Mouse (Mus musculus): ENCODE results near the gene Pik3r5. TPM values are rescaled to one million over a fixed set of nuclear protein-coding genes. Genes with fewer than 3 reads are reported as not detected.

The Pik3r5 gene
- total and polyA plus RNA-seq, 3 experiments, result 3.2 to 5.7 TPM; not detected in 1

DNA sequence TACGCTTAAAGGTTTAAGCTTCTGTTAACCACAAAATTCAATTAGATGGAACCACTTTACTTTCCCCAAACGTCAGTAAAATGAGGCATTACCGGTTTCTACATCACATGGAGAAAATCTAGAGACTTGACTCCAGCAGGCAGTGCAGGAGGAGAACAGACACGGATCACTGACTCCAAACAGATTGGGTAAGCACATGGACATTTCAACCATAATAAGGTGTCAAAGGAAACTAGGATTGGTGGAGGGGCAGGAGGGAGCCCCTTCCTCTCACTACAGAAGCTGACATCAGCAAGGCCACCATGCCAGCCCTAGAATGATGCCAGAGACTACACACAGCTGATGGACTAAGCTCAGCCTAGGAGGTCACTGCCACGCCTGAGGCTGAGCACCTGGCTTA is 36.4 kb upstream of the Pik3r5 start:
- Histone ChIP-seq H3K36me3 (ENCODE audit: control insufficient read depth in 1 of 2, insufficient read depth in 2 of 2, low read length in 2 of 2) (no peaks in the 10 kb centered on the region), H3K4me1 (ENCODE audit: control insufficient read depth in 1 of 2, insufficient read depth in 2 of 2, low read length in 2 of 2) (0 out of 4 replicates have a peak, but pooled peaks cover 0 to 3% of the 10 kb centered on the region in 2 experiments), H3K79me2 (ENCODE audit: control insufficient read depth, insufficient read depth, low read length, poor library complexity) (no peaks in the 10 kb centered on the region), H3K9me3 (replicated peaks; ENCODE audit: insufficient read depth, low read length) (no peaks in the 10 kb centered on the region), H3K27ac (ENCODE audit: control insufficient read depth, low read depth, low read length) (no peak overlapping the region), H3K9ac (ENCODE audit: control insufficient read depth, low read depth, low read length, poor library complexity, severe bottlenecking) (no peak overlapping the region), H3K4me3 (ENCODE audit: control insufficient read depth in 1 of 2, insufficient read depth in 1 of 2, low read depth in 2 of 2, low read length in 2 of 2) (no peak overlapping the region), H3K27me3 (ENCODE audit: control insufficient read depth in 1 of 2, insufficient read depth in 2 of 2, low read length in 2 of 2) (peaks cover 0 to 3% of the 10 kb centered on the region in 2 experiments; a peak in 3 of 4 replicates)
- no peak for DNase-seq (ENCODE audit: low read depth, low spot score)
- TF ChIP-seq ZC3H11A (IDR thresholded peaks at IDR 0.05; ENCODE audit: low read depth, low read length) (no peak), MAZ (IDR thresholded peaks at IDR 0.05; ENCODE audit: low read depth, low read length) (no peak), ZMIZ1 (IDR thresholded peaks at IDR 0.05; ENCODE audit: low read depth, low read length) (no peak), SMC3 (IDR thresholded peaks at IDR 0.05; ENCODE audit: low read depth, low read length) (no peak), ZNF384 (IDR thresholded peaks at IDR 0.05; ENCODE audit: low read depth, low read length) (no peak), GATA1 (IDR thresholded peaks at IDR 0.05; ENCODE audit: low read depth, low read length) (no peak), ETS1 (IDR thresholded peaks at IDR 0.05; ENCODE audit: low read depth, low read length) (no peak), USF2 (IDR thresholded peaks at IDR 0.05; ENCODE audit: borderline replicate concordance in 1 of 2, insufficient read depth in 1 of 2, low read depth in 1 of 2, low read length in 2 of 2) (no peak), GABPA (IDR thresholded peaks at IDR 0.05; ENCODE audit: low read depth, low read length) (no peak), NRF1 (IDR thresholded peaks at IDR 0.05; ENCODE audit: insufficient read depth, low read depth, low read length, poor library complexity, severe bottlenecking) (no peak), RCOR1 (IDR thresholded peaks at IDR 0.05; ENCODE audit: low read depth, low read length) (no peak), ELF1 (IDR thresholded peaks at IDR 0.05; ENCODE audit: low read depth, low read length) (no peak), TCF12 (IDR thresholded peaks at IDR 0.05; ENCODE audit: low read depth, low read length) (no peak), TAL1 (IDR thresholded peaks at IDR 0.05; ENCODE audit: low read length) (no peak), MYC (IDR thresholded peaks at IDR 0.05; ENCODE audit: low read depth, low read length) (no peak), CTCF (IDR thresholded peaks at IDR 0.05 in 2 of 3, conservative IDR thresholded peaks at IDR 0.05 in 1 of 3; ENCODE audit: control insufficient read depth in 1 of 3, insufficient read depth in 1 of 3, low read depth in 2 of 3, low read length in 3 of 3, poor library complexity in 1 of 3, severe bottlenecking in 1 of 3) (no peak), BHLHE40 (IDR thresholded peaks at IDR 0.05; ENCODE audit: borderline replicate concordance, low read depth, low read length) (no peak)

- no peaks in the 10 kb centered on the region for H3K4me1 ChIP-seq (ENCODE audit: control insufficient read depth in 1 of 2, insufficient read depth in 2 of 2, low read length in 2 of 2)
- no peak overlapping the region for H3K4me3 ChIP-seq (ENCODE audit: control insufficient read depth in 1 of 2, insufficient read depth in 1 of 2, low read depth in 2 of 2, low read length in 2 of 2)
- no peaks in the 10 kb centered on the region for H3K9me3 ChIP-seq (replicated peaks; ENCODE audit: insufficient read depth, low read length)
- H3K79me2 ChIP-seq (ENCODE audit: control insufficient read depth, insufficient read depth, low read length, poor library complexity), result no peaks in the 10 kb centered on the region
- no peak for DNase-seq (ENCODE audit: low read depth, low spot score)
- no peak overlapping the region for H3K9ac ChIP-seq (ENCODE audit: control insufficient read depth, low read depth, low read length, poor library complexity, severe bottlenecking)
- TF ChIP-seq JUND (IDR thresholded peaks at IDR 0.05; ENCODE audit: low read depth, low read length), result no peak
- TF ChIP-seq POLR2AphosphoS2 (IDR thresholded peaks at IDR 0.05; ENCODE audit: low read length), result no peak
- peaks cover 0 to 5% of the 10 kb centered on the region in 2 experiments; a peak in 3 of 4 replicates for H3K27me3 ChIP-seq (ENCODE audit: control insufficient read depth in 1 of 2, insufficient read depth in 2 of 2, low read length in 2 of 2)
- H3K27ac ChIP-seq (ENCODE audit: control insufficient read depth, low read depth, low read length), result no peak overlapping the region
- no peaks in the 10 kb centered on the region for H3K36me3 ChIP-seq (ENCODE audit: control insufficient read depth in 1 of 2, insufficient read depth in 2 of 2, low read length in 2 of 2)
Observed at GRCm38 (mm10) chr11:68398891-68399547, 32.9 kb upstream of the Pik3r5 start.
